Mouse (Mus musculus) liver, adult 2 months (tissue): ENCODE measurements around the gene Ttc9b. TPM values are rescaled to one million over a fixed set of nuclear protein-coding genes. Genes with fewer than 3 reads are reported as not detected.
"Not testable (repeated sequence)": the region's sequence is repeated elsewhere in the genome, so short reads cannot be mapped to it uniquely, and the experiment has no call there.

Source experiments
- DNase-seq: peaks from one replicate; pipeline ENCODE4 v3.0.0-alpha.2; 2011; ENCODE audit warnings: low read depth, low spot score; ENCODE audit errors: extremely low read depth
- H3K27ac ChIP-seq: fragments of 200-500 bp; replicated peaks from 2 replicates; pipeline ENCODE4 v1.5.1; 2012; ENCODE audit warnings: low read depth, mild to moderate bottlenecking, control low read depth, inconsistent platforms, low read length; ENCODE audit not compliant: insufficient read depth
- H3K27me3 ChIP-seq: fragments of 200-500 bp; 2 replicates; pipeline ENCODE4 v1.6.1; 2012; ENCODE audit warnings: mild to moderate bottlenecking, moderate library complexity, low read length, inconsistent platforms; ENCODE audit not compliant: control insufficient read depth, insufficient read depth
- H3K36me3 ChIP-seq: fragments of 200-500 bp; 2 replicates; pipeline ENCODE4 v1.6.1; 2012; ENCODE audit warnings: low read length, inconsistent platforms; ENCODE audit not compliant: control insufficient read depth, insufficient read depth
- H3K4me1 ChIP-seq: fragments of 200-500 bp; 2 replicates; pipeline ENCODE4 v1.6.1; 2011; ENCODE audit warnings: low read length; ENCODE audit not compliant: control insufficient read depth, insufficient read depth
- H3K4me3 ChIP-seq: fragments of 200-500 bp; 2 replicates; pipeline ENCODE4 v1.5.1; 2011; ENCODE audit warnings: low read depth, mild to moderate bottlenecking, control low read depth, low read length, moderate library complexity; ENCODE audit not compliant: insufficient read depth
- H3K79me2 ChIP-seq: fragments of 200-500 bp; 2 replicates; pipeline ENCODE4 v1.6.1; 2012; ENCODE audit warnings: inconsistent platforms, mild to moderate bottlenecking, low read length, moderate library complexity; ENCODE audit not compliant: control insufficient read depth, insufficient read depth
- H3K9ac ChIP-seq: fragments of 200-500 bp; 2 replicates; pipeline ENCODE4 v1.6.1; 2012; ENCODE audit warnings: low read depth, mild to moderate bottlenecking, control low read depth, inconsistent platforms, low read length
- CTCF ChIP-seq: fragments of 200-500 bp; IDR thresholded peaks from 2 replicates; pipeline ENCODE4 v1.5.1; 2011; ENCODE audit warnings: low read depth, low read length, control low read depth
- POLR2A ChIP-seq: fragments of 200-500 bp; IDR thresholded peaks from 2 replicates; pipeline ENCODE4 v1.6.1; 2011; ENCODE audit warnings: low read length, control low read depth; ENCODE audit not compliant: insufficient read depth; ENCODE audit errors: extremely low read depth
- WGBS: fragments of 180-500 bp; shearing (Covaris S2); methylation state at CpG from one replicate; pipeline ENCODE4 v1.1.7; 2018; 5-methylcytosine and 5-hydroxymethylcytosine counted together
- polyA plus RNA-seq: library from polyadenylated mRNA; depleted of rRNA; stranded (reverse); fragments of >200 nt; gene quantifications from 2 replicates; pipeline ENCODE4 v1.2.3, GENCODE M21; 2012
- total RNA-seq: library from RNA; depleted of rRNA; stranded (reverse); fragments of >200 nt; gene quantifications from 2 replicates; pipeline ENCODE4 v1.2.3, GENCODE M21; 2014

Ttc9b gene
- total and polyA plus RNA-seq, 2 experiments: not detected

- Histone ChIP-seq H3K9ac (no peak overlapping the region), H3K27ac (no peak overlapping the region), H3K79me2 (no peaks in the 10 kb centered on the region), H3K4me1 (no peaks in the 10 kb centered on the region), H3K4me3 (no peak overlapping the region), H3K27me3 (no peaks in the 10 kb centered on the region), H3K36me3 (peaks cover 36% of the 10 kb centered on the region)
- DNase-seq: no peak
- TF ChIP-seq CTCF: no peak
- no peak for TF ChIP-seq POLR2A
- 96% methylated on average over 4 of the region's 4 CpGs for WGBS
Observed at GRCm38 (mm10) chr7:27631439-27631838, 22.3 kb upstream of the Ttc9b start.

DNA sequence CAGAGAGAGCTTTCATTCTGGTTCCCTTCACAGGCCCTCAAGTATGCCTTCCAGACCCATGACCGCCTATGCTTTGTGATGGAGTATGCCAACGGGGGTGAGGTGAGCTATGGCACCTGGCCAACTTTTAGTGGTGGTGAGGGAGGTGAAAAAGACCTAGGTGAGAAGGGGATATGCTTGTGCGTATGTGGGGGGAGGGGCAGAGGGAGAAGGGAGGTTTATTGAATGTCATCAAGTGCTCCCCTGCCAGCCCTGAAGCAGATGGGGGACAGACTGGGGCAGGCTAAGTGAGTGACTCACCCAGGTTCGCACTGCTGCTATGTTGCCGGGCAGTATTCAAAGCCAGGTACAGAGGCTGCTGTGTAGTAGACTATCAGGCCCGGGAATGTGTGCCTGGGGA, 20.5 kb upstream of the Ttc9b start:
- 94% methylated on average over 6 of the region's 6 CpGs for WGBS
- peaks cover 25% of the 10 kb centered on the region for H3K36me3 ChIP-seq

DNA sequence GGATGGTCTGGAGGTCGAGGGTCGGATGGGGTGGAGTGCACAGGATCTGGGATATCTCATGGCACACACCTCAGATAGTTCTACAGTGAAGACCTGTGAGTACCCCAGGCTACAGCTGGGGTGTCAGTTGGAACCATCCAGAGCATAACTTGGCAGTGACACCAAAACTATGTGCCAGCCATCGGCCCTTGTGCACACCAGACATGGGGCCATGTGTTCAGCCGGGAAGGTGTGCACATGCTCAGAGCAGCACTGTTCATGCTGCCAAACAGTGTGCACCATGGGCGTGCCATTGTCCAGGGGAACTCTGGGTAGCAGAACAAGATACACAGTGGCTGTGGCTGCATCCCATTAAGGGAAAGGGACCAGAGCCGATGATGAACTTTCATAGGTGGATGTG, 19.0 kb upstream of the Ttc9b start:
- Histone ChIP-seq H3K9ac (no peak overlapping the region), H3K4me3 (no peak overlapping the region), H3K79me2 (no peaks in the 10 kb centered on the region), H3K36me3 (peaks cover 19% of the 10 kb centered on the region), H3K27me3 (no peaks in the 10 kb centered on the region), H3K4me1 (no peaks in the 10 kb centered on the region), H3K27ac (no peak overlapping the region)
- TF ChIP-seq POLR2A: no peak
- TF ChIP-seq CTCF: no peak
- no peak for DNase-seq
- WGBS: 84% methylated on average over 6 of the region's 6 CpGs

More for the DNA sequence above, 20.5 kb upstream of the Ttc9b start:
- H3K27ac ChIP-seq: no peak overlapping the region
- no peak overlapping the region for H3K4me3 ChIP-seq
- no peaks in the 10 kb centered on the region for H3K79me2 ChIP-seq
- H3K4me1 ChIP-seq: no peaks in the 10 kb centered on the region
- H3K9ac ChIP-seq: no peak overlapping the region
- H3K27me3 ChIP-seq: no peaks in the 10 kb centered on the region
- TF ChIP-seq POLR2A: no peak
- no peak for TF ChIP-seq CTCF
- DNase-seq: no peak

GRCm38 (mm10) chr7:27635094-27635493, 18.6 kb upstream of the Ttc9b start:
- not testable (repeated sequence) for H3K4me3 ChIP-seq, H3K27me3 ChIP-seq, H3K27ac ChIP-seq, H3K4me1 ChIP-seq, DNase-seq, H3K79me2 ChIP-seq, H3K9ac ChIP-seq
- peaks cover 19% of the 10 kb centered on the region for H3K36me3 ChIP-seq
- WGBS: 98% methylated on average over 2 of the region's 2 CpGs

DNA sequence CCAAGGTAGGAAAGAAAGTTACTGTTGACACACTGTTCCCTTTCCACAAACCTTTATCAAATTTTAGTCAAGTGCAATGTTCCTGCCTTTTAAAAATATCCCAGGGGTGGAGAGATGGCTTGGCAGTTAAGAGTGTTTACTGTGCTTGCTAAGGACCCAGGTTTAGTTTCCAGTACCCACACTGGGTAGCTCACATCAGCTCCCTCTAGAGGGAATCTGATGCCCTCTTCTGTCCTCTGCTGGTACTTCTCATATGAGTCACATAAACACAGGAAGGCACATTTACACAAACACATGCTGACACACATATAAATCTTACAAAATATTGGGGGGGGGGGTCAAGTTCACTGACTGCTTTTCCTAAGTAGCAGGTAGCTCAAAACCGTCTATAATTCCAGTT, 9.2 kb upstream of the Ttc9b start:
- H3K4me3 ChIP-seq: no peak overlapping the region
- H3K79me2 ChIP-seq: no peaks in the 10 kb centered on the region
- H3K4me1 ChIP-seq: no peaks in the 10 kb centered on the region
- H3K36me3 ChIP-seq: no peaks in the 10 kb centered on the region
- H3K27ac ChIP-seq: no peak overlapping the region
- H3K9ac ChIP-seq: no peak overlapping the region
- no peaks in the 10 kb centered on the region for H3K27me3 ChIP-seq
- no peak for TF ChIP-seq CTCF
- TF ChIP-seq POLR2A: no peak
- 37% methylated on average over 1 of the region's 1 CpGs for WGBS
- DNase-seq: no peak

DNA sequence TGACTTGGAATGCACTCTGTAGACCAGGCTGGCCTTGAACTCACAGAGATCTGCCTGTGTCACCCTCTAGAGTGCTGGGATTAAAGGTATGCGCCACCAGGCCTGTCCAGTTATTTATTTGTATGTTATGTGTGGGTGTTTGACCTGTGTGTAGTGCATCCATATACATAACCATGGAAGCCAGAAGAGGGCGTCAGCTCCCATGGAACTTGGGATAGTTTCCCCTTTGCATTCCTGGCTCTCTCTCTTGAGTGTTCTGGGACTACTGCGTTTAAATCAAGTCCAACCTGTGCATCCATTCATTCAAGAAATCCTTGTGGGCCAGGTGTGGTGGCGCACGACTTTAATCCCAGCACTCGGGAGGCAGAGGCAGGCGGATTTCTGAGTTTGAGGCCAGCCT, 7.2 kb upstream of the Ttc9b start:
- Histone ChIP-seq H3K27ac (no peak overlapping the region), H3K9ac (no peak overlapping the region), H3K79me2 (no peaks in the 10 kb centered on the region), H3K4me1 (no peaks in the 10 kb centered on the region), H3K36me3 (no peaks in the 10 kb centered on the region), H3K4me3 (no peak overlapping the region), H3K27me3 (no peaks in the 10 kb centered on the region)
- DNase-seq: no peak
- WGBS: 86% methylated on average over 7 of the region's 7 CpGs
- no peak for TF ChIP-seq POLR2A
- no peak for TF ChIP-seq CTCF
